Mouse (Mus musculus) testis, postnatal 14 days (tissue): Measurements from ENCODE around the gene Rnpepl1.

Experiments
- DNase-seq: peaks from one replicate; pipeline ENCODE4 v3.0.0; 2021; ENCODE audit warnings: low spot score

Gene Rnpepl1

GRCm38 (mm10) chr1:92907632-92908360, 2.8 kb upstream of the Rnpepl1 start:
- DNase-seq = no peak

- no peak for DNase-seq
Observed at GRCm38 (mm10) chr1:92908664-92909063, 1.9 kb upstream of the Rnpepl1 start.

GRCm38 (mm10) chr1:92909068-92909467, 1.5 kb upstream of the Rnpepl1 start:
- no peak for DNase-seq

GRCm38 (mm10) chr1:92910925-92911720, 540 bp downstream of the Rnpepl1 start:
- DNase-seq = peak; percentile 56

- DNase-seq = no peak
Observed at GRCm38 (mm10) chr1:92911721-92912138, 1.1 kb downstream of the Rnpepl1 start.

GRCm38 (mm10) chr1:92912286-92912685, 1.7 kb downstream of the Rnpepl1 start:
- DNase-seq = no peak

GRCm38 (mm10) chr1:92914239-92914638, 3.7 kb downstream of the Rnpepl1 start:
- DNase-seq = peak; percentile 80

- no peak for DNase-seq
Observed at GRCm38 (mm10) chr1:92914993-92915392, 4.4 kb downstream of the Rnpepl1 start.

GRCm38 (mm10) chr1:92916725-92917124, 6.1 kb downstream of the Rnpepl1 start:
- DNase-seq = no peak

- no peak for DNase-seq
Observed at GRCm38 (mm10) chr1:92919151-92919550, 8.6 kb downstream of the Rnpepl1 start.

- no peak for DNase-seq
Observed at GRCm38 (mm10) chr1:92919775-92920174, 9.2 kb downstream of the Rnpepl1 start.

- no peak for DNase-seq
Observed at GRCm38 (mm10) chr1:92920474-92921200, 10.1 kb downstream of the Rnpepl1 start.

GRCm38 (mm10) chr1:92921496-92921895, 10.9 kb downstream of the Rnpepl1 start:
- DNase-seq = no peak

- DNase-seq = no peak
Observed at GRCm38 (mm10) chr1:92930171-92930706, 19.7 kb downstream of the Rnpepl1 start.

- no peak for DNase-seq
Observed at GRCm38 (mm10) chr1:92933611-92934010, 23.0 kb downstream of the Rnpepl1 start.

GRCm38 (mm10) chr1:92934182-92934827, 23.7 kb downstream of the Rnpepl1 start, which contains the start of gene Capn10:
TSS of gene Capn10 (plus strand) at chr1:92934376.
- DNase-seq = peak; percentile 90

- DNase-seq = peak; percentile 78
Observed at GRCm38 (mm10) chr1:92935054-92935962, 24.7 kb downstream of the Rnpepl1 start.

GRCm38 (mm10) chr1:92935977-92936376, 25.4 kb downstream of the Rnpepl1 start:
- DNase-seq = no peak

GRCm38 (mm10) chr1:92936467-92936866, 25.9 kb downstream of the Rnpepl1 start:
- peak; percentile 42 for DNase-seq

GRCm38 (mm10) chr1:92937797-92938196, 27.2 kb downstream of the Rnpepl1 start:
- DNase-seq = no peak

- no peak for DNase-seq
Observed at GRCm38 (mm10) chr1:92939746-92940145, 29.2 kb downstream of the Rnpepl1 start.
